Mouse (Mus musculus) lung, postnatal 0 days (tissue): ENCODE measurements around the gene Grid2. TPM values are rescaled to one million over a fixed set of nuclear protein-coding genes. Genes with fewer than 3 reads are reported as not detected.

Experiments
- ATAC-seq: fragments of 200-750 bp; cut with Nextera tagmentation; 2 replicates; pipeline ENCODE4 v1.8.0; 2017; ENCODE audit warnings: moderate library complexity
- DNase-seq: peaks from one replicate; pipeline ENCODE4 v3.0.0-alpha.2; 2016; ENCODE audit warnings: low spot score
- H3K27ac ChIP-seq: fragments of 300-500 bp; sonication (generic); 2 replicates; pipeline ENCODE4 v1.5.1; 2014; ENCODE audit warnings: antibody characterized with exemption, mild to moderate bottlenecking, low read length, mixed read lengths
- H3K27me3 ChIP-seq: fragments of 300-500 bp; sonication (generic); replicated peaks from 2 replicates; pipeline ENCODE4 v1.6.1; 2014; ENCODE audit warnings: low read length, mixed read lengths; ENCODE audit not compliant: insufficient read depth
- H3K36me3 ChIP-seq: fragments of 300-500 bp; sonication (generic); 2 replicates; pipeline ENCODE4 v1.6.1; 2014; ENCODE audit warnings: low read length, mixed read lengths; ENCODE audit not compliant: insufficient read depth
- H3K4me1 ChIP-seq: fragments of 300-500 bp; sonication (generic); 2 replicates; pipeline ENCODE4 v1.6.1; 2014; ENCODE audit warnings: antibody characterized with exemption, low read depth, low read length, mixed read lengths; ENCODE audit not compliant: insufficient read depth
- H3K4me2 ChIP-seq: fragments of 300-500 bp; sonication (generic); replicated peaks from 2 replicates; pipeline ENCODE4 v1.6.1; 2014; ENCODE audit warnings: low read depth, mild to moderate bottlenecking, low read length, moderate library complexity, mixed read lengths
- H3K4me3 ChIP-seq: fragments of 300-500 bp; sonication (generic); 2 replicates; pipeline ENCODE4 v1.5.1; 2014; ENCODE audit warnings: low read depth, low read length
- H3K9ac ChIP-seq: fragments of 300-500 bp; sonication (generic); replicated peaks from 2 replicates; pipeline ENCODE4 v1.6.1; 2014; ENCODE audit warnings: low read depth, mild to moderate bottlenecking
- H3K9me3 ChIP-seq: fragments of 300-500 bp; sonication (generic); 2 replicates; pipeline ENCODE4 v1.6.1; 2016; ENCODE audit warnings: low read length, mixed read lengths
- CTCF ChIP-seq: IDR thresholded peaks from 2 replicates; pipeline ENCODE4 v1.5.1; 2016; ENCODE audit warnings: antibody characterized with exemption, mild to moderate bottlenecking
- EP300 ChIP-seq: IDR thresholded peaks from 2 replicates; pipeline ENCODE4 v1.6.1; 2016; ENCODE audit warnings: antibody characterized with exemption, mild to moderate bottlenecking, control low read depth
- WGBS: fragments of 180-500 bp; shearing (Covaris S2); extraction: QIAGEN DNeasy Blood & Tissue Kit; methylation state at CpG from one replicate; pipeline ENCODE4 v1.1.7; 2014; 5-methylcytosine and 5-hydroxymethylcytosine counted together
- polyA plus RNA-seq: library from polyadenylated mRNA; unstranded; fragments of >200 nt; fragmentation: Nextera tagmentation; extraction: Ambion mirVana; gene quantifications from 2 replicates; pipeline ENCODE4 v1.2.1, GENCODE M21; 2015

Grid2 gene
- polyA plus RNA-seq, 1 experiment from 2014 or later: 0.45 TPM

- no peaks in the 10 kb centered on the region for H3K36me3 ChIP-seq
- H3K9me3 ChIP-seq: no peaks in the 10 kb centered on the region
- TF ChIP-seq EP300 (no peak), CTCF (no peak)
- H3K27ac ChIP-seq: no peak overlapping the region
- H3K9ac ChIP-seq: no peak overlapping the region
- WGBS: 69% methylated on average over 1 of the region's 1 CpGs
- H3K4me3 ChIP-seq: no peak overlapping the region
- no peak for ATAC-seq
- H3K4me1 ChIP-seq: no peaks in the 10 kb centered on the region
- DNase-seq: no peak
- no peaks in the 10 kb centered on the region for H3K27me3 ChIP-seq
- H3K4me2 ChIP-seq: no peak overlapping the region
Observed at GRCm38 (mm10) chr6:64293761-64294160, 1038.1 kb downstream of the Grid2 start.

- H3K9me3 ChIP-seq: no peaks in the 10 kb centered on the region
- H3K9ac ChIP-seq: no peak overlapping the region
- TF ChIP-seq CTCF (no peak), EP300 (no peak)
- no peak overlapping the region for H3K4me2 ChIP-seq
- WGBS: 61% methylated on average over 1 of the region's 1 CpGs
- ATAC-seq (no peak), DNase-seq (no peak)
- no peak overlapping the region for H3K27ac ChIP-seq
- no peaks in the 10 kb centered on the region for H3K27me3 ChIP-seq
- H3K4me1 ChIP-seq: no peaks in the 10 kb centered on the region
- no peak overlapping the region for H3K4me3 ChIP-seq
- H3K36me3 ChIP-seq: no peaks in the 10 kb centered on the region
Observed at GRCm38 (mm10) chr6:64297633-64298032, 1042.0 kb downstream of the Grid2 start.

GRCm38 (mm10) chr6:64304709-64305476 lies 1049.2 kb downstream of the Grid2 start:
- 39% methylated on average over 2 of the region's 2 CpGs for WGBS
- no peak for DNase-seq
- no peaks in the 10 kb centered on the region for H3K4me1 ChIP-seq
- no peak overlapping the region for H3K4me3 ChIP-seq
- TF ChIP-seq EP300: no peak
- no peak for TF ChIP-seq CTCF
- H3K36me3 ChIP-seq: no peaks in the 10 kb centered on the region
- no peak overlapping the region for H3K27ac ChIP-seq
- no peak overlapping the region for H3K9ac ChIP-seq
- no peaks in the 10 kb centered on the region for H3K27me3 ChIP-seq
- no peak overlapping the region for H3K4me2 ChIP-seq
- ATAC-seq: no peak
- no peaks in the 10 kb centered on the region for H3K9me3 ChIP-seq

- no peak overlapping the region for H3K4me2 ChIP-seq
- TF ChIP-seq EP300 (no peak), CTCF (no peak)
- H3K9ac ChIP-seq: no peak overlapping the region
- no peaks in the 10 kb centered on the region for H3K27me3 ChIP-seq
- no peak overlapping the region for H3K27ac ChIP-seq
- no peak overlapping the region for H3K4me3 ChIP-seq
- WGBS: 71% methylated on average over 1 of the region's 1 CpGs
- no peaks in the 10 kb centered on the region for H3K36me3 ChIP-seq
- no peak for DNase-seq
- H3K4me1 ChIP-seq: no peaks in the 10 kb centered on the region
- H3K9me3 ChIP-seq: no peaks in the 10 kb centered on the region
- ATAC-seq: no peak
Observed at GRCm38 (mm10) chr6:64308631-64309030, 1053.0 kb downstream of the Grid2 start.

GRCm38 (mm10) chr6:64313132-64313531 lies 1057.5 kb downstream of the Grid2 start:
- no peak for TF ChIP-seq EP300
- 0 out of 2 replicates have a peak, but pooled peaks have one; percentile 18 for TF ChIP-seq CTCF
- Histone ChIP-seq H3K27me3 (no peaks in the 10 kb centered on the region), H3K36me3 (no peaks in the 10 kb centered on the region), H3K9ac (no peak overlapping the region), H3K4me2 (no peak overlapping the region), H3K4me3 (no peak overlapping the region), H3K4me1 (no peaks in the 10 kb centered on the region), H3K9me3 (no peaks in the 10 kb centered on the region), H3K27ac (no peak overlapping the region)
- DNase-seq (no peak), ATAC-seq (no peak)
- 90% methylated on average over 1 of the region's 1 CpGs for WGBS

GRCm38 (mm10) chr6:64326936-64327335 lies 1071.3 kb downstream of the Grid2 start:
- ATAC-seq: no peak
- no peak overlapping the region for H3K9ac ChIP-seq
- H3K4me2 ChIP-seq: no peak overlapping the region
- H3K4me3 ChIP-seq: no peak overlapping the region
- WGBS: 81% methylated on average over 1 of the region's 1 CpGs
- H3K9me3 ChIP-seq: no peaks in the 10 kb centered on the region
- H3K4me1 ChIP-seq: no peaks in the 10 kb centered on the region
- no peak overlapping the region for H3K27ac ChIP-seq
- DNase-seq: no peak
- no peak for TF ChIP-seq CTCF
- no peak for TF ChIP-seq EP300
- H3K27me3 ChIP-seq: no peaks in the 10 kb centered on the region
- no peaks in the 10 kb centered on the region for H3K36me3 ChIP-seq

- H3K9ac ChIP-seq: no peak overlapping the region
- TF ChIP-seq EP300 (no peak), CTCF (0 out of 2 replicates have a peak, but pooled peaks have one; percentile 12)
- H3K4me2 ChIP-seq: no peak overlapping the region
- no peak overlapping the region for H3K4me3 ChIP-seq
- H3K27me3 ChIP-seq: no peaks in the 10 kb centered on the region
- 61% methylated on average over 3 of the region's 3 CpGs for WGBS
- DNase-seq: no peak
- H3K9me3 ChIP-seq: no peaks in the 10 kb centered on the region
- H3K36me3 ChIP-seq: no peaks in the 10 kb centered on the region
- no peak for ATAC-seq
- H3K4me1 ChIP-seq: no peaks in the 10 kb centered on the region
- no peak overlapping the region for H3K27ac ChIP-seq
Observed at GRCm38 (mm10) chr6:64327876-64328275, 1072.2 kb downstream of the Grid2 start.
